Mouse (Mus musculus) adrenal gland, postnatal 10 days (tissue): ENCODE results near the gene Sds. TPM values are rescaled to one million over a fixed set of nuclear protein-coding genes. Genes with fewer than 3 reads are reported as not detected.

Experiments used
- DNase-seq: peaks from one replicate; pipeline ENCODE4 v3.0.0; 2021; ENCODE audit warnings: mixed read lengths
- total RNA-seq, 2 experiments: library from RNA; stranded (reverse); gene quantifications; 2 replicates each; pipeline ENCODE4 v1.2.3; 2021

The Sds gene
- total RNA-seq, 2 experiments from 2014 or later = 2.5 to 20.1 TPM

GRCm38 (mm10) chr5:120439887-120440670 is 36.2 kb upstream of the Sds start:
- peak; percentile 38 for DNase-seq

- DNase-seq = peak; percentile 96
Observed at GRCm38 (mm10) chr5:120440733-120441132, 35.6 kb upstream of the Sds start.

- DNase-seq = no peak
Observed at GRCm38 (mm10) chr5:120447305-120447704, 29.0 kb upstream of the Sds start.

- DNase-seq = no peak
Observed at GRCm38 (mm10) chr5:120454756-120455337, 21.5 kb upstream of the Sds start.

GRCm38 (mm10) chr5:120456253-120456652 is 20.1 kb upstream of the Sds start:
- no peak for DNase-seq

- DNase-seq = no peak
Observed at GRCm38 (mm10) chr5:120456841-120457554, 19.3 kb upstream of the Sds start.

- peak; percentile 79 for DNase-seq
Observed at GRCm38 (mm10) chr5:120457628-120458027, 18.7 kb upstream of the Sds start.

GRCm38 (mm10) chr5:120459133-120459532 is 17.2 kb upstream of the Sds start:
- DNase-seq = peak; percentile 47

- no peak for DNase-seq
Observed at GRCm38 (mm10) chr5:120461902-120462301, 14.4 kb upstream of the Sds start.

GRCm38 (mm10) chr5:120464321-120464720 is 12.0 kb upstream of the Sds start:
- no peak for DNase-seq

- DNase-seq = peak; percentile 66
Observed at GRCm38 (mm10) chr5:120465062-120465461, 11.3 kb upstream of the Sds start.

GRCm38 (mm10) chr5:120465860-120466259 is 10.5 kb upstream of the Sds start:
- peak; percentile 84 for DNase-seq

GRCm38 (mm10) chr5:120467026-120467425 is 9.3 kb upstream of the Sds start:
- peak; percentile 68 for DNase-seq

GRCm38 (mm10) chr5:120468336-120468735 is 8.0 kb upstream of the Sds start:
- DNase-seq = no peak

GRCm38 (mm10) chr5:120468830-120469229 is 7.5 kb upstream of the Sds start:
- DNase-seq = no peak

- no peak for DNase-seq
Observed at GRCm38 (mm10) chr5:120471538-120471937, 4.8 kb upstream of the Sds start.

GRCm38 (mm10) chr5:120472770-120473169 is 3.6 kb upstream of the Sds start, which contains the start of gene Sdsl:
Gene Sdsl, minus strand, starts transcription at chr5:120472810.
- DNase-seq = no peak

- DNase-seq = no peak
Observed at GRCm38 (mm10) chr5:120473361-120473760, 3.0 kb upstream of the Sds start.

GRCm38 (mm10) chr5:120475861-120476260 is 465 bp upstream of the Sds start:
- DNase-seq = no peak

GRCm38 (mm10) chr5:120477993-120478392 is 1.7 kb downstream of the Sds start:
- no peak for DNase-seq

- DNase-seq = no peak
Observed at GRCm38 (mm10) chr5:120479538-120479937, 3.2 kb downstream of the Sds start.

GRCm38 (mm10) chr5:120481205-120481604 is 4.9 kb downstream of the Sds start:
- no peak for DNase-seq

- DNase-seq = no peak
Observed at GRCm38 (mm10) chr5:120483399-120483798, 7.1 kb downstream of the Sds start.
